Mouse (Mus musculus) heart, embryonic 15.5 days (tissue): ENCODE data around the gene G6pc2. TPM values are rescaled to one million over a fixed set of nuclear protein-coding genes. Genes with fewer than 3 reads are reported as not detected.

Source experiments
- ATAC-seq: fragments of 200-750 bp; cut with Nextera tagmentation; replicated peaks from 2 replicates; pipeline ENCODE4 v1.8.0; 2017; ENCODE audit warnings: low read depth, moderate TSS enrichment; ENCODE audit not compliant: insufficient number of reproducible peaks, insufficient read depth, low FRiP score
- H3K27ac ChIP-seq: fragments of 300-500 bp; sonication (generic); 2 replicates; pipeline ENCODE4 v1.5.1; 2015; ENCODE audit warnings: mild to moderate bottlenecking, inconsistent platforms
- H3K27me3 ChIP-seq: fragments of 300-500 bp; sonication (generic); 2 replicates; pipeline ENCODE4 v1.6.1; 2015; ENCODE audit warnings: inconsistent platforms
- H3K36me3 ChIP-seq: fragments of 300-500 bp; sonication (generic); 2 replicates; pipeline ENCODE4 v1.6.1; 2015; ENCODE audit warnings: mild to moderate bottlenecking, inconsistent platforms
- H3K4me1 ChIP-seq: fragments of 300-500 bp; sonication (generic); replicated peaks from 2 replicates; pipeline ENCODE4 v1.6.1; 2015; ENCODE audit warnings: inconsistent platforms
- H3K4me2 ChIP-seq: fragments of 300-500 bp; sonication (generic); 2 replicates; pipeline ENCODE4 v1.6.1; 2015; ENCODE audit warnings: inconsistent platforms, mild to moderate bottlenecking, moderate library complexity
- H3K4me3 ChIP-seq: fragments of 300-500 bp; sonication (generic); 2 replicates; pipeline ENCODE4 v1.5.1; 2015; ENCODE audit warnings: mild to moderate bottlenecking, inconsistent platforms
- H3K9ac ChIP-seq: fragments of 300-500 bp; sonication (generic); 2 replicates; pipeline ENCODE4 v1.6.1; 2015; ENCODE audit warnings: mild to moderate bottlenecking, inconsistent platforms
- H3K9me3 ChIP-seq: fragments of 300-500 bp; sonication (generic); replicated peaks from 2 replicates; pipeline ENCODE4 v1.6.1; 2016; ENCODE audit warnings: inconsistent platforms
- WGBS: fragments of 180-500 bp; shearing (Covaris S2); methylation state at CpG from one replicate; pipeline ENCODE4 v1.1.7; 2015; ENCODE audit warnings: mixed read lengths; 5-methylcytosine and 5-hydroxymethylcytosine counted together
- polyA plus RNA-seq: library from polyadenylated mRNA; unstranded; fragments of >200 nt; fragmentation: Nextera tagmentation; extraction: Ambion mirVana; gene quantifications from 2 replicates; pipeline ENCODE4 v1.2.1, GENCODE M21; 2015

The G6pc2 gene
- polyA plus RNA-seq, 1 experiment from 2014 or later = not detected

GRCm38 (mm10) chr2:69209684-69210083, 1.2 kb upstream of the G6pc2 start:
- no peak for ATAC-seq
- Histone ChIP-seq H3K27me3 (no peaks in the 10 kb centered on the region), H3K9me3 (no peaks in the 10 kb centered on the region), H3K27ac (no peak overlapping the region), H3K36me3 (no peaks in the 10 kb centered on the region), H3K4me2 (no peak overlapping the region), H3K9ac (no peak overlapping the region), H3K4me1 (peaks cover 9% of the 10 kb centered on the region; the same call in 1 of the 2 replicates), H3K4me3 (no peak overlapping the region)
- WGBS = 74% methylated on average over 3 of the region's 3 CpGs

GRCm38 (mm10) chr2:69212652-69213051, 1.8 kb downstream of the G6pc2 start:
- no peaks in the 10 kb centered on the region for H3K4me1 ChIP-seq
- no peaks in the 10 kb centered on the region for H3K27me3 ChIP-seq
- 69% methylated on average over 10 of the region's 10 CpGs for WGBS
- ATAC-seq = no peak
- H3K36me3 ChIP-seq = no peaks in the 10 kb centered on the region
- H3K9ac ChIP-seq = no peak overlapping the region
- no peak overlapping the region for H3K27ac ChIP-seq
- H3K9me3 ChIP-seq = no peaks in the 10 kb centered on the region
- no peak overlapping the region for H3K4me2 ChIP-seq
- no peak overlapping the region for H3K4me3 ChIP-seq

GRCm38 (mm10) chr2:69215242-69215641, 4.4 kb downstream of the G6pc2 start:
- no peak for ATAC-seq
- no peak overlapping the region for H3K27ac ChIP-seq
- no peaks in the 10 kb centered on the region for H3K27me3 ChIP-seq
- H3K36me3 ChIP-seq = no peaks in the 10 kb centered on the region
- no peaks in the 10 kb centered on the region for H3K9me3 ChIP-seq
- H3K4me1 ChIP-seq = no peaks in the 10 kb centered on the region
- no peak overlapping the region for H3K4me3 ChIP-seq
- no peak overlapping the region for H3K9ac ChIP-seq
- H3K4me2 ChIP-seq = no peak overlapping the region
- WGBS = 70% methylated on average over 7 of the region's 7 CpGs

- H3K9ac ChIP-seq = no peak overlapping the region
- 53% methylated on average over 5 of the region's 5 CpGs for WGBS
- no peak overlapping the region for H3K27ac ChIP-seq
- H3K9me3 ChIP-seq = no peaks in the 10 kb centered on the region
- no peaks in the 10 kb centered on the region for H3K27me3 ChIP-seq
- H3K4me3 ChIP-seq = no peak overlapping the region
- no peak overlapping the region for H3K4me2 ChIP-seq
- H3K4me1 ChIP-seq = no peaks in the 10 kb centered on the region
- no peaks in the 10 kb centered on the region for H3K36me3 ChIP-seq
- no peak for ATAC-seq
Observed at GRCm38 (mm10) chr2:69221868-69222416, 11.1 kb downstream of the G6pc2 start.

GRCm38 (mm10) chr2:69222815-69223214, 11.9 kb downstream of the G6pc2 start:
- Histone ChIP-seq H3K9me3 (no peaks in the 10 kb centered on the region), H3K27me3 (no peaks in the 10 kb centered on the region), H3K4me1 (no peaks in the 10 kb centered on the region), H3K36me3 (no peaks in the 10 kb centered on the region), H3K27ac (no peak overlapping the region), H3K4me3 (no peak overlapping the region), H3K9ac (no peak overlapping the region), H3K4me2 (no peak overlapping the region)
- ATAC-seq = no peak
- 86% methylated on average over 10 of the region's 10 CpGs for WGBS

GRCm38 (mm10) chr2:69224724-69225123, 13.9 kb downstream of the G6pc2 start:
- no peak overlapping the region for H3K27ac ChIP-seq
- ATAC-seq = no peak
- no peaks in the 10 kb centered on the region for H3K36me3 ChIP-seq
- no peak overlapping the region for H3K4me3 ChIP-seq
- no peaks in the 10 kb centered on the region for H3K4me1 ChIP-seq
- no peak overlapping the region for H3K9ac ChIP-seq
- no peaks in the 10 kb centered on the region for H3K27me3 ChIP-seq
- H3K4me2 ChIP-seq = no peak overlapping the region
- H3K9me3 ChIP-seq = no peaks in the 10 kb centered on the region
- WGBS = 53% methylated on average over 2 of the region's 2 CpGs

GRCm38 (mm10) chr2:69226876-69227275, 16.0 kb downstream of the G6pc2 start:
- Histone ChIP-seq H3K36me3 (no peaks in the 10 kb centered on the region), H3K4me1 (no peaks in the 10 kb centered on the region), H3K4me3 (no peak overlapping the region), H3K9ac (no peak overlapping the region), H3K27ac (no peak overlapping the region), H3K4me2 (no peak overlapping the region), H3K27me3 (no peaks in the 10 kb centered on the region), H3K9me3 (no peaks in the 10 kb centered on the region)
- WGBS = 85% methylated on average over 9 of the region's 9 CpGs
- ATAC-seq = no peak

- Histone ChIP-seq H3K27ac (no peak overlapping the region), H3K9me3 (no peaks in the 10 kb centered on the region), H3K36me3 (no peaks in the 10 kb centered on the region), H3K4me3 (no peak overlapping the region), H3K4me2 (no peak overlapping the region), H3K27me3 (no peaks in the 10 kb centered on the region), H3K9ac (no peak overlapping the region), H3K4me1 (no peaks in the 10 kb centered on the region)
- WGBS = 82% methylated on average over 6 of the region's 6 CpGs
- no peak for ATAC-seq
Observed at GRCm38 (mm10) chr2:69228635-69229034, 17.8 kb downstream of the G6pc2 start.

GRCm38 (mm10) chr2:69230137-69230536, 19.3 kb downstream of the G6pc2 start:
- Histone ChIP-seq H3K4me1 (no peaks in the 10 kb centered on the region), H3K36me3 (no peaks in the 10 kb centered on the region), H3K4me2 (no peak overlapping the region), H3K9ac (no peak overlapping the region), H3K4me3 (no peak overlapping the region), H3K9me3 (no peaks in the 10 kb centered on the region), H3K27me3 (no peaks in the 10 kb centered on the region), H3K27ac (no peak overlapping the region)
- WGBS = 78% methylated on average over 2 of the region's 2 CpGs
- no peak for ATAC-seq

GRCm38 (mm10) chr2:69232101-69232500, 21.2 kb downstream of the G6pc2 start:
- Histone ChIP-seq H3K27ac (no peak overlapping the region), H3K4me2 (no peak overlapping the region), H3K27me3 (no peaks in the 10 kb centered on the region), H3K9ac (no peak overlapping the region), H3K9me3 (no peaks in the 10 kb centered on the region), H3K4me3 (no peak overlapping the region), H3K4me1 (no peaks in the 10 kb centered on the region), H3K36me3 (no peaks in the 10 kb centered on the region)
- ATAC-seq = no peak

- H3K4me3 ChIP-seq = no peak overlapping the region
- H3K9me3 ChIP-seq = no peaks in the 10 kb centered on the region
- no peak overlapping the region for H3K4me2 ChIP-seq
- WGBS = 83% methylated on average over 5 of the region's 5 CpGs
- no peaks in the 10 kb centered on the region for H3K36me3 ChIP-seq
- no peak overlapping the region for H3K27ac ChIP-seq
- ATAC-seq = no peak
- H3K4me1 ChIP-seq = no peaks in the 10 kb centered on the region
- no peaks in the 10 kb centered on the region for H3K27me3 ChIP-seq
- no peak overlapping the region for H3K9ac ChIP-seq
Observed at GRCm38 (mm10) chr2:69234976-69235678, 24.3 kb downstream of the G6pc2 start.

- ATAC-seq = no peak
- no peak overlapping the region for H3K4me3 ChIP-seq
- no peak overlapping the region for H3K9ac ChIP-seq
- H3K27me3 ChIP-seq = no peaks in the 10 kb centered on the region
- H3K4me1 ChIP-seq = no peaks in the 10 kb centered on the region
- no peaks in the 10 kb centered on the region for H3K36me3 ChIP-seq
- H3K9me3 ChIP-seq = no peaks in the 10 kb centered on the region
- no peak overlapping the region for H3K4me2 ChIP-seq
- 78% methylated on average over 9 of the region's 9 CpGs for WGBS
- H3K27ac ChIP-seq = no peak overlapping the region
Observed at GRCm38 (mm10) chr2:69239315-69239714, 28.4 kb downstream of the G6pc2 start.
